Mouse (Mus musculus) monocyte, adult 5-6 weeks (primary cell): ENCODE data around the gene Wdr12. TPM values are rescaled to one million over a fixed set of nuclear protein-coding genes. Genes with fewer than 3 reads are reported as not detected.

ENCODE experiments used
- total RNA-seq: library from RNA; stranded (forward); fragments of 200-1000, 200-491, 200-594 nt; gene quantifications from 3 replicates; pipeline ENCODE4 v1.2.3, GENCODE M21; 2017

The Wdr12 gene
- total RNA-seq, 1 experiment from 2014 or later: 8.1 TPM

Other genes with a start within 250 kb of the Wdr12 start
- 58.6 to 81.1 TPM (median 75.3 TPM) in 3 replicates for gene Fam117b, start 185.6 kb downstream of the Wdr12 start, total RNA-seq
- gene Ica1l, start 55.5 kb downstream of the Wdr12 start, total RNA-seq: 4.6 TPM in 1 of 3 replicates, not detected in the others
- 4.9 to 5.9 TPM (median 5.4 TPM) in 3 replicates for gene Carf, start 398 bp downstream of the Wdr12 start, total RNA-seq
- gene Nbeal1, start 82.0 kb upstream of the Wdr12 start, total RNA-seq: 10.3 to 30.8 TPM (median 16.8 TPM) in 3 replicates
- 18.9 to 22.0 TPM (median 20.6 TPM) in 3 replicates for gene Cyp20a1, start 244.7 kb upstream of the Wdr12 start, total RNA-seq